Mouse (Mus musculus): ENCODE measurements around the gene Vmn2r23. TPM values are rescaled to one million over a fixed set of nuclear protein-coding genes. Genes with fewer than 3 reads are reported as not detected.

Gene Vmn2r23
- not detected for total RNA-seq (2023)

GRCm38 (mm10) chr6:123702370-123702769 is at the start of gene Vmn2r23:
Vmn2r23 (plus strand) TSS chr6:123702670.

GRCm38 (mm10) chr6:123778579-123778978 is 76.1 kb downstream of the Vmn2r23 start, which contains the start of gene Vmn2r24:
Vmn2r24 (plus strand) TSS chr6:123778879.

Other genes starting within 250 kb of the Vmn2r23 start
- gene Vmn2r21, start 169.3 kb upstream of the Vmn2r23 start, total RNA-seq (2023), result not detected
- gene Vmn2r22, start 51.9 kb upstream of the Vmn2r23 start, total RNA-seq (2023), result not detected
- not detected for gene Vmn2r24, start 76.2 kb downstream of the Vmn2r23 start, total RNA-seq (2023)
- not detected for gene Vmn2r25, start 150.8 kb downstream of the Vmn2r23 start, total RNA-seq (2023)